Mouse (Mus musculus): ENCODE measurements around the gene Letmd1.
"Not testable (repeated sequence)": the region's sequence is repeated elsewhere in the genome, so short reads cannot be mapped to it uniquely, and the experiment has no call there.

The Letmd1 gene

GRCm38 (mm10) chr15:100499506-100499905 lies 30.7 kb downstream of the Letmd1 start:
- not testable (repeated sequence) for DNase-seq (ENCODE audit: low spot score)

GRCm38 (mm10) chr15:100508454-100509167 lies 39.8 kb downstream of the Letmd1 start:
- no peak for DNase-seq (ENCODE audit: low spot score)

- no peak for DNase-seq (ENCODE audit: low spot score)
These were observed 41.2 kb downstream of the Letmd1 start for GRCm38 (mm10) chr15:100510072-100510471.

GRCm38 (mm10) chr15:100513387-100513786 lies 44.6 kb downstream of the Letmd1 start:
- no peak for DNase-seq (ENCODE audit: low spot score)

- no peak for DNase-seq (ENCODE audit: low spot score)
These were observed 46.3 kb downstream of the Letmd1 start for GRCm38 (mm10) chr15:100515121-100515520.

- DNase-seq (ENCODE audit: low spot score) = no peak
These were observed 51.5 kb downstream of the Letmd1 start for GRCm38 (mm10) chr15:100520306-100520705.

DNA sequence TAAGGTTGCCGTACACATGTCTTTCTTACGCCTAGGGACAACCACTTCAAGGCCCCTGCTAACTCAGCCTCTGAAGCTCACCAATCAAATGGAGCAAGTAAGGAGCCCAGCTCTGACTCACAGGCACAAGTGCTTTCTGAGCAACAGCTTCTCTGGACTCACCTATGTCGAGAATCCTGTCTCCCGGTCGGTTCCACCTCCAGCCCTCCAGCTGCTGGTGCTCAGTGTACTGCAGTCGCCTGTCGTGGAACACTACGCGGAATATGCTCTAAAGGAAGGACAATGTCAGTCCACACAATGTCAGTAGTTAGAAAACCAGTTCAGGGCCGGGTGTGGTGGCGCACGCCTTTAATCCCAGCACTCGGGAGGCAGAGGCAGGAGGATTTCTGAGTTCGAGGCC lies 56.6 kb downstream of the Letmd1 start:
- DNase-seq (ENCODE audit: low spot score) = no peak

DNA sequence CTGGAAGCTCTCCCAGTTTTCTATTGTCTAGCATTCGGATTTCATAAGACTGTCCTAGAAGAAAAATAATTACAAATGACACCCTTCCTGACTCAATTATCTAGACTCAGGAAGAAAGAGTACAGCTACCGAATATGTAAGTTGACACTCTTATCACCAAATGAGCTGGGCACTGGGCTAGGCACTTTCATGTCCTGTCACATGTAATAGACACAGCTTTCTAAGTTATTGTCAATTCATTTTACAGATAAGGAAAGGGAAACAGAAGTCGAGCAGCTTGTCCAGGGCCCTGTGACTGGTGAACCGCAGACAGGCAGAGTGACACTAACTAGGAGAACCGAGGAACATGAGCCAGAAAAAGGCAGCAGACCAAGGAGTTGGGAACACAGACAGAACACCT lies 59.1 kb downstream of the Letmd1 start:
- DNase-seq (ENCODE audit: low spot score) = no peak

Measured in retina, embryonic 14.5 days (tissue).